Mouse (Mus musculus) MEL (cell line): ENCODE measurements around the gene Ppp4c. TPM values are rescaled to one million over a fixed set of nuclear protein-coding genes. Genes with fewer than 3 reads are reported as not detected.

Source experiments
- DNase-seq: peaks from one replicate; pipeline ENCODE4 v3.0.0; 2011; ENCODE audit warnings: low read depth, low spot score
- H3K27ac ChIP-seq: 2 replicates; pipeline ENCODE4 v1.5.1; 2012; ENCODE audit warnings: low read depth, mild to moderate bottlenecking, control low read depth, low read length, moderate library complexity; ENCODE audit not compliant: control insufficient read depth
- H3K27me3 ChIP-seq, 2 experiments: fragments of 150-350 bp in 1 of 2; sonication (generic) in 1 of 2; 2 replicates each; pipeline ENCODE4 v1.6.1; 2012; ENCODE audit warnings: low read length in 2 of 2, mild to moderate bottlenecking in 2 of 2, improper control_type of control experiment in 1 of 2, moderate library complexity in 1 of 2; ENCODE audit not compliant: insufficient read depth in 2 of 2, control insufficient read depth in 1 of 2
- H3K36me3 ChIP-seq, 2 experiments: 2 replicates each; pipeline ENCODE4 v1.6.1; 2012 to 2014; ENCODE audit warnings: low read length in 2 of 2, improper control_type of control experiment in 1 of 2, inconsistent platforms in 1 of 2, mild to moderate bottlenecking in 1 of 2; ENCODE audit not compliant: insufficient read depth in 2 of 2, control insufficient read depth in 1 of 2
- H3K4me1 ChIP-seq, 2 experiments: fragments of 150-350 bp in 1 of 2; sonication (generic) in 1 of 2; 2 replicates each; pipeline ENCODE4 v1.6.1; 2012; ENCODE audit warnings: low read length in 2 of 2, improper control_type of control experiment in 1 of 2, mild to moderate bottlenecking in 1 of 2; ENCODE audit not compliant: insufficient read depth in 2 of 2, control insufficient read depth in 1 of 2
- H3K4me3 ChIP-seq, 2 experiments: fragments of 150-350 bp in 1 of 2; sonication (generic) in 1 of 2; 2 replicates each; pipeline ENCODE4 v1.5.1; 2012; ENCODE audit warnings: low read depth in 2 of 2, low read length in 2 of 2, mild to moderate bottlenecking in 2 of 2, moderate library complexity in 2 of 2, control low read depth in 1 of 2, improper control_type of control experiment in 1 of 2; ENCODE audit not compliant: control insufficient read depth in 1 of 2, insufficient read depth in 1 of 2
- H3K79me2 ChIP-seq: 2 replicates; pipeline ENCODE4 v1.6.1; 2012; ENCODE audit warnings: mild to moderate bottlenecking, low read length, moderate library complexity; ENCODE audit not compliant: control insufficient read depth, poor library complexity, insufficient read depth
- H3K9ac ChIP-seq: 2 replicates; pipeline ENCODE4 v1.6.1; 2012; ENCODE audit warnings: low read depth, mild to moderate bottlenecking, control low read depth, low read length, moderate library complexity; ENCODE audit not compliant: control insufficient read depth, poor library complexity, severe bottlenecking
- H3K9me3 ChIP-seq: fragments of 150-350 bp; sonication (generic); replicated peaks from 2 replicates; pipeline ENCODE4 v1.6.1; 2012; ENCODE audit warnings: mild to moderate bottlenecking, low read length, improper control_type of control experiment, moderate library complexity; ENCODE audit not compliant: insufficient read depth
- BHLHE40 ChIP-seq: IDR thresholded peaks from 2 replicates; pipeline ENCODE4 v1.6.1; 2012; ENCODE audit warnings: low read depth, mild to moderate bottlenecking, inconsistent platforms, low read length, improper control_type of control experiment, borderline replicate concordance
- CHD2 ChIP-seq: IDR thresholded peaks from 2 replicates; pipeline ENCODE4 v1.6.1; 2011; ENCODE audit warnings: low read length, improper control_type of control experiment
- ELF1 ChIP-seq: IDR thresholded peaks from 2 replicates; pipeline ENCODE4 v1.6.1; 2014; ENCODE audit warnings: low read depth, mild to moderate bottlenecking, inconsistent platforms, low read length, improper control_type of control experiment, moderate library complexity
- EP300 ChIP-seq, 2 experiments: IDR thresholded peaks; 2 replicates each; pipeline ENCODE4 v1.6.1; 2011; ENCODE audit warnings: improper control_type of control experiment in 2 of 2, low read length in 2 of 2, low read depth in 1 of 2, mild to moderate bottlenecking in 1 of 2
- ETS1 ChIP-seq: IDR thresholded peaks from 2 replicates; pipeline ENCODE4 v1.6.1; 2012; ENCODE audit warnings: low read depth, mild to moderate bottlenecking, inconsistent platforms, low read length, improper control_type of control experiment, moderate library complexity
- GABPA ChIP-seq: IDR thresholded peaks from 2 replicates; pipeline ENCODE4 v1.6.1; 2012; ENCODE audit warnings: low read depth, mild to moderate bottlenecking, inconsistent platforms, low read length, improper control_type of control experiment, moderate library complexity
- KAT2A ChIP-seq: conservative IDR thresholded peaks from 2 replicates; pipeline ENCODE4 v1.6.1; 2012; ENCODE audit warnings: low read depth, low read length, improper control_type of control experiment, inconsistent platforms
- NELFE ChIP-seq: IDR thresholded peaks from 2 replicates; pipeline ENCODE4 v1.6.1; 2011; ENCODE audit warnings: low read depth, low read length, improper control_type of control experiment
- NRF1 ChIP-seq: IDR thresholded peaks from 2 replicates; pipeline ENCODE4 v1.6.1; 2014; ENCODE audit warnings: low read depth, mild to moderate bottlenecking, inconsistent platforms, low read length, improper control_type of control experiment, moderate library complexity; ENCODE audit not compliant: poor library complexity, insufficient read depth, severe bottlenecking
- POLR2A ChIP-seq, 2 experiments: IDR thresholded peaks; 2 replicates each; pipeline ENCODE4 v1.6.1; 2011 to 2012; ENCODE audit warnings: low read length in 2 of 2, mild to moderate bottlenecking in 2 of 2, control low read depth in 1 of 2, improper control_type of control experiment in 1 of 2, low read depth in 1 of 2, moderate library complexity in 1 of 2; ENCODE audit not compliant: control insufficient read depth in 1 of 2, insufficient read depth in 1 of 2, poor library complexity in 1 of 2
- POLR2AphosphoS5 ChIP-seq: IDR thresholded peaks from 2 replicates; pipeline ENCODE4 v1.6.1; 2012; ENCODE audit warnings: low read depth, borderline replicate concordance, mild to moderate bottlenecking, inconsistent platforms, low read length, moderate library complexity, mixed read lengths
- RAD21 ChIP-seq: IDR thresholded peaks from 2 replicates; pipeline ENCODE4 v1.6.1; 2011; ENCODE audit warnings: mild to moderate bottlenecking, low read depth, low read length, improper control_type of control experiment
- SIN3A ChIP-seq: IDR thresholded peaks from 2 replicates; pipeline ENCODE4 v1.6.1; 2012; ENCODE audit warnings: low read length, improper control_type of control experiment, inconsistent platforms
- SMC3 ChIP-seq: IDR thresholded peaks from 2 replicates; pipeline ENCODE4 v1.6.1; 2011; ENCODE audit warnings: low read depth, low read length, improper control_type of control experiment
- TBP ChIP-seq: IDR thresholded peaks from 2 replicates; pipeline ENCODE4 v1.8.0; 2011; ENCODE audit warnings: low read depth, low read length, improper control_type of control experiment
- UBTF ChIP-seq: IDR thresholded peaks from 2 replicates; pipeline ENCODE4 v1.6.1; 2012; ENCODE audit warnings: low read depth, mild to moderate bottlenecking, inconsistent platforms, low read length, improper control_type of control experiment, moderate library complexity, borderline replicate concordance; ENCODE audit not compliant: insufficient read depth
- USF2 ChIP-seq, 2 experiments: IDR thresholded peaks; 2 replicates each; pipeline ENCODE4 v1.6.1; 2011 to 2012; ENCODE audit warnings: improper control_type of control experiment in 2 of 2, low read length in 2 of 2, borderline replicate concordance in 1 of 2, inconsistent platforms in 1 of 2, low read depth in 1 of 2, mild to moderate bottlenecking in 1 of 2; ENCODE audit not compliant: insufficient read depth in 1 of 2
- ZNF384 ChIP-seq: IDR thresholded peaks from 2 replicates; pipeline ENCODE4 v1.6.1; 2012; ENCODE audit warnings: low read depth, mild to moderate bottlenecking, inconsistent platforms, low read length, improper control_type of control experiment
- polyA plus RNA-seq, 2 experiments: library from polyadenylated mRNA; stranded (reverse) in 1 of 2; unstranded in 1 of 2; fragments of >175 nt in 1 of 2; fragments of >200 nt in 1 of 2; gene quantifications; 2 replicates each; pipeline versions ENCODE4 v1.2.1 to v1.2.4; 2012; ENCODE audit warnings: low replicate concordance in 2 of 2, low read depth in 1 of 2; ENCODE audit not compliant: insufficient read length in 2 of 2, insufficient read depth in 1 of 2, missing spikeins in 1 of 2
- total RNA-seq: library from RNA; depleted of rRNA; stranded (reverse); fragments of 300-350 nt; gene quantifications from 2 replicates; pipeline ENCODE4 v1.2.3, GENCODE M21; 2012

Ppp4c gene
- total and polyA plus RNA-seq, 3 experiments, result 257 to 540 (median 265) TPM

GRCm38 (mm10) chr7:126776598-126777057, 15.7 kb downstream of the Ppp4c start, which contains the start of gene Ypel3 (continued):
- TF ChIP-seq USF2 (IDR thresholded peaks at IDR 0.05; ENCODE audit: borderline replicate concordance in 1 of 2, insufficient read depth in 1 of 2, low read depth in 1 of 2, low read length in 2 of 2) (no peak), NELFE (peak; percentile 43; the same call in 1 of the 2 replicates), POLR2A (IDR thresholded peaks at IDR 0.05; ENCODE audit: control insufficient read depth in 1 of 2, insufficient read depth in 1 of 2, low read depth in 1 of 2, low read length in 2 of 2, poor library complexity in 1 of 2) (peak in 1 of 2 experiments; percentile 31; a peak in 1 of 4 replicates), CHD2 (peak; percentile 78), GABPA (no peak), KAT2A (0 out of 2 replicates have a peak, but pooled peaks have one; percentile 40), EP300 (IDR thresholded peaks at IDR 0.05; ENCODE audit: low read depth in 1 of 2, low read length in 2 of 2) (peak; percentile 39 to 64), BHLHE40 (peak; percentile 78), TBP (no peak), UBTF (0 out of 2 replicates have a peak, but pooled peaks have one; percentile 64), ETS1 (peak; percentile 84), ZNF384 (no peak), RAD21 (no peak), SMC3 (no peak), SIN3A (peak; percentile 90)

GRCm38 (mm10) chr7:126775978-126776234, 16.4 kb downstream of the Ppp4c start:
- no peaks in the 10 kb centered on the region for H3K9me3 ChIP-seq
- TF ChIP-seq NRF1 (no peak), ELF1 (no peak), POLR2AphosphoS5 (no peak), SIN3A (no peak), NELFE (no peak), ZNF384 (no peak), CHD2 (no peak)
- no peaks in the 10 kb centered on the region for H3K27me3 ChIP-seq
- H3K79me2 ChIP-seq, result no peaks in the 10 kb centered on the region; the same call in 1 of the 2 replicates
- H3K36me3 ChIP-seq, result peaks cover 0 to 17% of the 10 kb centered on the region in 2 experiments; a peak in 2 of 4 replicates
- no peak overlapping the region for H3K27ac ChIP-seq
- H3K4me3 ChIP-seq, result no peak overlapping the region
- H3K9ac ChIP-seq, result peak overlapping the region; percentile 29; the same call in 1 of the 2 replicates
- peaks cover 7 to 24% of the 10 kb centered on the region in 2 experiments for H3K4me1 ChIP-seq
- no peak for DNase-seq
